Mouse (Mus musculus): ENCODE data around the gene Mpzl1. TPM values are rescaled to one million over a fixed set of nuclear protein-coding genes. Genes with fewer than 3 reads are reported as not detected.

The Mpzl1 gene
- polyA plus RNA-seq, 1 experiment from 2014 or later = 138 TPM

DNA sequence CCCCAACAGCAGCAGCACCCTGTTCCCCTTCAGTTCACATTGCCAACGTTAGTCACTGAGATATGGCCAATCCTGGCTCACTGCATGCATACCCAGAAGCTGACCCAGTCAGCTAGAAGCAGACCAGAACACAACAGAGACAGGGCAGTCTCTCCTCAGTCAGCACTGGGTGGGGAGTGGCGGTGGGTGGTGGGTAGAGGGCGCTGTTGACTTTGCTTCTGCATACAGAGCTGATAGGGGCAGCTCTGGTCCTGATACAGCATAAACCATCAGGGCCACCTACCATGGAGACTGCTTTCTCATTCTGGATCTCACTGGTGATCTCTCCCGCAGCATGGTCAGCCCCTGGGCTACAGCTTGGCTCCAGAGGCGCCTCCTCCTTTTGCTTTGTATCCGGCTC, 20.7 kb upstream of the Mpzl1 start:
- H3K4me1 ChIP-seq = 0 out of 2 replicates have a peak, but pooled peaks cover 4% of the 10 kb centered on the region
- H3K4me3 ChIP-seq (replicated peaks) = no peak overlapping the region
- ATAC-seq (ENCODE audit: insufficient number of reproducible peaks, low FRiP score, low TSS enrichment, low read depth) = no peak
- no peaks in the 10 kb centered on the region; the same call in 1 of the 2 replicates for H3K36me3 ChIP-seq
- H3K27me3 ChIP-seq = no peaks in the 10 kb centered on the region
- no peak overlapping the region for H3K27ac ChIP-seq (replicated peaks)
- H3K9me3 ChIP-seq (replicated peaks) = no peaks in the 10 kb centered on the region
- WGBS = 76% methylated on average over 6 of the region's 6 CpGs
- H3K4me2 ChIP-seq (replicated peaks) = no peak overlapping the region
- no peak overlapping the region for H3K9ac ChIP-seq

- Histone ChIP-seq H3K27me3 (no peaks in the 10 kb centered on the region), H3K9me3 (replicated peaks) (no peaks in the 10 kb centered on the region), H3K9ac (no peak overlapping the region), H3K4me2 (replicated peaks) (no peak overlapping the region), H3K4me3 (replicated peaks) (no peak overlapping the region), H3K36me3 (no peaks in the 10 kb centered on the region; the same call in 1 of the 2 replicates), H3K4me1 (0 out of 2 replicates have a peak, but pooled peaks cover 4% of the 10 kb centered on the region), H3K27ac (replicated peaks) (no peak overlapping the region)
- 79% methylated on average over 14 of the region's 14 CpGs for WGBS
- ATAC-seq (ENCODE audit: insufficient number of reproducible peaks, low FRiP score, low TSS enrichment, low read depth) = no peak
Observed at GRCm38 (mm10) chr1:165653126-165653885, 19.0 kb upstream of the Mpzl1 start.

DNA sequence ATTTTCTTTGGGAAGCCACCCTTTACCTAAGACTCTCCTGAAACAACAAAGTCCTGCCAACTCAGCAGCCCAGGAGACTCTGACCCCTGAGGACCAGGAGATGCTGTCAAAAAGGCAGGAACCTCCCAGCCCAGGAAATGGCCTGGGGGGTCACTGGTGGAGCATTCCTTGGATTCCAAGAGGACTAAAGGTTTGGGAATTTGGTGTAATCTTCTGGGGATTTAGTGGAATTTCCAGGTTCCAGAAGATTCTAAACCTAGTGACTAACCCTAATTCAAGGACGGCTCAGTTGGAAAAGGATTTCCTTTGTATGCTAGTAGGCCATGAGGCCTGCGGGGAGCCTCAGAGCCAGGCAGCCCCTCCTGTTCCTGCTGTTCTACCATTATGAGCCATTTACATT, 18.2 kb upstream of the Mpzl1 start:
- ATAC-seq (ENCODE audit: insufficient number of reproducible peaks, low FRiP score, low TSS enrichment, low read depth) = no peak
- H3K4me2 ChIP-seq (replicated peaks) = no peak overlapping the region
- H3K4me3 ChIP-seq (replicated peaks) = no peak overlapping the region
- no peaks in the 10 kb centered on the region for H3K27me3 ChIP-seq
- 76% methylated on average over 2 of the region's 2 CpGs for WGBS
- H3K9ac ChIP-seq = no peak overlapping the region
- H3K27ac ChIP-seq (replicated peaks) = no peak overlapping the region
- no peaks in the 10 kb centered on the region; the same call in 1 of the 2 replicates for H3K36me3 ChIP-seq
- H3K9me3 ChIP-seq (replicated peaks) = no peaks in the 10 kb centered on the region
- 0 out of 2 replicates have a peak, but pooled peaks cover 4% of the 10 kb centered on the region for H3K4me1 ChIP-seq

DNA sequence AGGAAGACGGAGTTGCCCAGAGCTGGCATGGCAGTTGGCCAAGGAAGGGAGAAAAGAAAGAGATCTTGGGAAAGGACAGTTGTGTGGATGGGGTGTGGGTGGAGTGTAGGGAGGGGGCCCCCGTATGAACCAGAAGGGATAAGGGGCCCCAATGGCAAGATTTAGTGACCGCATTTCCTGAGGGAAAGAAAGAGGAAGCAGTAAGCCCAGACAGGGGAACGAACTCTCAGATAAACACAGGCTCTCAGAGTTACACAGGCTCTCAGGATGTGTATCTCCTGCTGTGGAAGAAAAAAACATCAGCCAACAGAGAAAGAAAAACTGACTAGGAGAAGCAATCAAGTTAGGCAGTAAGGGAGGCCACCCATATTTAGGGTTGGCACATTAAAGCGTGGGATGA, 16.8 kb upstream of the Mpzl1 start:
- 69% methylated on average over 5 of the region's 5 CpGs for WGBS

GRCm38 (mm10) chr1:165645102-165645501, 10.8 kb upstream of the Mpzl1 start:
- no peaks in the 10 kb centered on the region for H3K4me1 ChIP-seq
- H3K27ac ChIP-seq (replicated peaks) = no peak overlapping the region
- H3K36me3 ChIP-seq = no peaks in the 10 kb centered on the region
- no peaks in the 10 kb centered on the region for H3K9me3 ChIP-seq (replicated peaks)
- no peak for ATAC-seq (ENCODE audit: insufficient number of reproducible peaks, low FRiP score, low TSS enrichment, low read depth)
- no peaks in the 10 kb centered on the region for H3K27me3 ChIP-seq
- no peak overlapping the region for H3K9ac ChIP-seq
- no peak overlapping the region for H3K4me3 ChIP-seq (replicated peaks)
- 75% methylated on average over 4 of the region's 4 CpGs for WGBS
- H3K4me2 ChIP-seq (replicated peaks) = no peak overlapping the region

More for the DNA sequence above, 16.8 kb upstream of the Mpzl1 start:
- Histone ChIP-seq H3K4me1 (0 out of 2 replicates have a peak, but pooled peaks cover 4% of the 10 kb centered on the region), H3K27me3 (no peaks in the 10 kb centered on the region), H3K4me2 (replicated peaks) (no peak overlapping the region), H3K36me3 (no peaks in the 10 kb centered on the region; the same call in 1 of the 2 replicates), H3K4me3 (replicated peaks) (no peak overlapping the region), H3K9me3 (replicated peaks) (no peaks in the 10 kb centered on the region), H3K9ac (no peak overlapping the region), H3K27ac (replicated peaks) (no peak overlapping the region)
- ATAC-seq (ENCODE audit: insufficient number of reproducible peaks, low FRiP score, low TSS enrichment, low read depth) = no peak

DNA sequence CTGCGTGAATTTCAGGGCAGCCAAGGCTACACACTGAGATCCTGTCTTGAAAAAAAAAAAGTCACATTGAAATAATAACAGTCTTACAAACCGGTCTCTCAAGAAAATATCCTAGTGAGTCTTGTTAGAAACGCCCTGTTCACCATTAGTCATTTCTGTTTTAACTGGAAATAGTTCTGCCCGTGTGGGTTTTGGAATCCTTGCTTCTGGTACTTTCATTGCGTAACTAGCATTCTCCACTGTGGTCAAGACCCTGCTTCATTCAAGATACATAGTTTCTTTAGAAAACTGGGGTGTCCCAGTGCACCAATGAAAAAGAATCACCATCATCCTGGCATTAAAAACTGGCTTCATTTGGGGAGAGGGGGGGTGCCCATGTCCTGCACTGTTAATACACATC, 9.4 kb upstream of the Mpzl1 start:
- H3K36me3 ChIP-seq = no peaks in the 10 kb centered on the region
- H3K9ac ChIP-seq = no peak overlapping the region
- H3K27me3 ChIP-seq = no peaks in the 10 kb centered on the region
- no peak for ATAC-seq (ENCODE audit: insufficient number of reproducible peaks, low FRiP score, low TSS enrichment, low read depth)
- no peak overlapping the region for H3K27ac ChIP-seq (replicated peaks)
- 45% methylated on average over 5 of the region's 5 CpGs for WGBS
- H3K4me2 ChIP-seq (replicated peaks) = peak overlapping the region; percentile 57; the same call in 1 of the 2 replicates
- H3K4me3 ChIP-seq (replicated peaks) = 0 out of 2 replicates have a peak overlapping the region, but pooled peaks have one; percentile 89
- no peaks in the 10 kb centered on the region for H3K9me3 ChIP-seq (replicated peaks)
- 0 out of 2 replicates have a peak, but pooled peaks cover 4% of the 10 kb centered on the region for H3K4me1 ChIP-seq

- H3K9me3 ChIP-seq (replicated peaks) = no peaks in the 10 kb centered on the region
- peak; percentile 59 for ATAC-seq (ENCODE audit: insufficient number of reproducible peaks, low FRiP score, low TSS enrichment, low read depth)
- WGBS = 1% methylated on average over 16 of the region's 16 CpGs
Observed at GRCm38 (mm10) chr1:165642780-165643311, 8.5 kb upstream of the Mpzl1 start.

GRCm38 (mm10) chr1:165641786-165642771, 7.7 kb upstream of the Mpzl1 start:
- Histone ChIP-seq H3K27me3 (no peaks in the 10 kb centered on the region), H3K4me2 (replicated peaks) (peak overlapping the region; percentile 57), H3K4me1 (0 out of 2 replicates have a peak, but pooled peaks cover 4% of the 10 kb centered on the region), H3K27ac (replicated peaks) (peak overlapping the region; percentile 98), H3K4me3 (replicated peaks) (peak overlapping the region; percentile 89), H3K9ac (peak overlapping the region; percentile 99), H3K9me3 (replicated peaks) (no peaks in the 10 kb centered on the region), H3K36me3 (no peaks in the 10 kb centered on the region)
- ATAC-seq (ENCODE audit: insufficient number of reproducible peaks, low FRiP score, low TSS enrichment, low read depth) = peak; percentile 84
- WGBS = under 1% methylated on average over 75 of the region's 75 CpGs

More at GRCm38 (mm10) chr1:165642780-165643311, 8.5 kb upstream of the Mpzl1 start:
- Histone ChIP-seq H3K27me3 (no peaks in the 10 kb centered on the region), H3K36me3 (no peaks in the 10 kb centered on the region), H3K4me1 (0 out of 2 replicates have a peak, but pooled peaks cover 4% of the 10 kb centered on the region), H3K4me3 (replicated peaks) (peak overlapping the region; percentile 89), H3K27ac (replicated peaks) (peak overlapping the region; percentile 98), H3K4me2 (replicated peaks) (peak overlapping the region; percentile 57), H3K9ac (peak overlapping the region; percentile 99)

GRCm38 (mm10) chr1:165641271-165641771, 7.0 kb upstream of the Mpzl1 start:
- no peaks in the 10 kb centered on the region for H3K9me3 ChIP-seq (replicated peaks)
- WGBS = 4% methylated on average over 16 of the region's 16 CpGs
- H3K36me3 ChIP-seq = no peaks in the 10 kb centered on the region
- peak overlapping the region; percentile 84; the same call in 1 of the 2 replicates for H3K27ac ChIP-seq (replicated peaks)
- H3K9ac ChIP-seq = no peak overlapping the region
- peak overlapping the region; percentile 89 for H3K4me3 ChIP-seq (replicated peaks)
- peak overlapping the region; percentile 57 for H3K4me2 ChIP-seq (replicated peaks)
- H3K27me3 ChIP-seq = no peaks in the 10 kb centered on the region
- H3K4me1 ChIP-seq = 0 out of 2 replicates have a peak, but pooled peaks cover 4% of the 10 kb centered on the region
- peak; percentile 78 for ATAC-seq (ENCODE audit: insufficient number of reproducible peaks, low FRiP score, low TSS enrichment, low read depth)

DNA sequence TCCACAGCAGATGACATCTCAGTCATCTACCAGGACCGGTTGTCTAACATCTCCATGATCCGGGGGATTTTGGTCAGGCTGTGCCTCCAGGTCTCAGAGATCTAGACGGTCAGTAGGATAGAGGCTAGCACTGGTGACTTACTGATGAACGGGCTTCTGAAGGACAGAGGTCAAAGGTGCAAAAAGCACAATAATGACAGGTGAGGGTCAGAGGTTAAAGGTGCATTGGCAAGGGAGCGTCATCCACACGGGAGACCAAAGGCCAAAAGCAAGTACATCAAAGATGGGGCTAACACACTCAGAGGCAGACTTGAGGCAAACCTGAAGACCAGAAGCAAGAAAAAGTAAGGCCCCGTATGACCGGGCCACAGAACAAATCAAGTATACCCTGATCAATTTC, 2.0 kb upstream of the Mpzl1 start:
- no peak overlapping the region for H3K9ac ChIP-seq
- H3K27me3 ChIP-seq = no peaks in the 10 kb centered on the region
- no peak overlapping the region for H3K4me3 ChIP-seq (replicated peaks)
- no peak for ATAC-seq (ENCODE audit: insufficient number of reproducible peaks, low FRiP score, low TSS enrichment, low read depth)
- H3K36me3 ChIP-seq = no peaks in the 10 kb centered on the region
- H3K27ac ChIP-seq (replicated peaks) = no peak overlapping the region
- 69% methylated on average over 8 of the region's 8 CpGs for WGBS
- no peaks in the 10 kb centered on the region for H3K9me3 ChIP-seq (replicated peaks)
- peaks cover 23% of the 10 kb centered on the region for H3K4me1 ChIP-seq
- H3K4me2 ChIP-seq (replicated peaks) = no peak overlapping the region

Measured in embryonic facial prominence, embryonic 15.5 days (tissue).